Mouse (Mus musculus) brain, embryonic 14.5 days (tissue): ENCODE results near the gene Jund.

Experiments used
- CTCF ChIP-seq: fragments of 200-500 bp; IDR thresholded peaks from 2 replicates; pipeline ENCODE4 v1.5.1; 2012; ENCODE audit warnings: inconsistent platforms, mild to moderate bottlenecking, moderate library complexity, borderline replicate concordance; ENCODE audit not compliant: insufficient read depth, insufficient read length; ENCODE audit errors: extremely low read depth
- POLR2A ChIP-seq: fragments of 200-500 bp; IDR thresholded peaks from 2 replicates; pipeline ENCODE4 v1.6.1; 2012; ENCODE audit warnings: mild to moderate bottlenecking, inconsistent platforms, borderline replicate concordance; ENCODE audit not compliant: poor library complexity, insufficient read depth, insufficient read length, severe bottlenecking; ENCODE audit errors: extremely low read depth

DNA sequence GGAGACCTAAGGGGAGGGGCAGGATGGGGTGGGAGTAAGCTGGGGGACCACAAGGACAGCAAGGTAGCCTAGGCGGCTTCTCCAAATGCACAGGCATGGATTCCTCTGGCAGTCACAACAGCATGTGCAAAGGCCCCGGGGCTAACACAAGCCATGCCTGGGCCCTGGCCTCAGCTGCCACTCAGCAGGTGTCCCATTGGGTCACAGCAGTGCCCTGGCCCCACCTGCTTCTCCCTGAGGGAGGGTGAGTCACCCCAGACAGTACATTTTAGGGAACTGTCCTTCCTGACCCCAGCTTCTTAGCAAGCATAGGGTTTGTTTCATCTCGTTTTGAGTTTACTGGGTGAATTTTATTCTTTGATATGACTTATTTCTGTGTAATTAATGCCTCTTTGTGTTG is 16.1 kb upstream of the Jund start:
- TF ChIP-seq CTCF (no peak), POLR2A (no peak)
